Mouse (Mus musculus): ENCODE results near the gene Zmat3. TPM values are rescaled to one million over a fixed set of nuclear protein-coding genes. Genes with fewer than 3 reads are reported as not detected.

The Zmat3 gene
- total RNA-seq, 2 experiments from 2014 or later = 0.12 to 1.9 TPM

- ATAC-seq (replicated peaks; ENCODE audit: poor library complexity) = no peak
These were observed 7.4 kb upstream of the Zmat3 start for GRCm38 (mm10) chr3:32373236-32373635.

- ATAC-seq (replicated peaks; ENCODE audit: poor library complexity) = no peak
These were observed 6.7 kb upstream of the Zmat3 start for GRCm38 (mm10) chr3:32372470-32372869.

GRCm38 (mm10) chr3:32371957-32372356, 6.1 kb upstream of the Zmat3 start:
- no peak for ATAC-seq (replicated peaks; ENCODE audit: poor library complexity)

- ATAC-seq (replicated peaks; ENCODE audit: poor library complexity) = no peak
These were observed 1.7 kb upstream of the Zmat3 start for GRCm38 (mm10) chr3:32367516-32367915.

GRCm38 (mm10) chr3:32366246-32366734, 476 bp upstream of the Zmat3 start:
- ATAC-seq (replicated peaks; ENCODE audit: poor library complexity) = no peak

- peak; percentile 29; the same call in 1 of the 2 replicates for ATAC-seq (replicated peaks; ENCODE audit: poor library complexity)
These were observed 821 bp downstream of the Zmat3 start for GRCm38 (mm10) chr3:32364841-32365545.

- no peak for ATAC-seq (replicated peaks; ENCODE audit: poor library complexity)
These were observed 1.6 kb downstream of the Zmat3 start for GRCm38 (mm10) chr3:32364195-32364594.

GRCm38 (mm10) chr3:32361221-32361620, 4.6 kb downstream of the Zmat3 start:
- no peak for ATAC-seq (replicated peaks; ENCODE audit: poor library complexity)

- ATAC-seq (replicated peaks; ENCODE audit: poor library complexity) = no peak
These were observed 17.9 kb downstream of the Zmat3 start for GRCm38 (mm10) chr3:32347881-32348280.

- ATAC-seq (replicated peaks; ENCODE audit: poor library complexity) = no peak
These were observed 20.6 kb downstream of the Zmat3 start for GRCm38 (mm10) chr3:32345249-32345648.

GRCm38 (mm10) chr3:32344825-32345224, 21.0 kb downstream of the Zmat3 start:
- no peak for ATAC-seq (replicated peaks; ENCODE audit: poor library complexity)

- ATAC-seq (replicated peaks; ENCODE audit: poor library complexity) = no peak
These were observed 22.4 kb downstream of the Zmat3 start for GRCm38 (mm10) chr3:32343371-32343770.

- ATAC-seq (replicated peaks; ENCODE audit: poor library complexity) = no peak
These were observed 24.4 kb downstream of the Zmat3 start for GRCm38 (mm10) chr3:32341434-32341833.

- ATAC-seq (replicated peaks; ENCODE audit: poor library complexity) = no peak
These were observed 27.6 kb downstream of the Zmat3 start for GRCm38 (mm10) chr3:32338231-32338630.

- no peak for ATAC-seq (replicated peaks; ENCODE audit: poor library complexity)
These were observed 28.0 kb downstream of the Zmat3 start for GRCm38 (mm10) chr3:32337770-32338169.

- 0 out of 2 replicates have a peak, but pooled peaks have one; percentile 29 for ATAC-seq (replicated peaks; ENCODE audit: poor library complexity)
These were observed 30.9 kb downstream of the Zmat3 start for GRCm38 (mm10) chr3:32334901-32335300.

- peak; percentile 95 for ATAC-seq (replicated peaks; ENCODE audit: poor library complexity)
These were observed 32.2 kb downstream of the Zmat3 start for GRCm38 (mm10) chr3:32333456-32334086.

GRCm38 (mm10) chr3:32317901-32318416, 47.9 kb downstream of the Zmat3 start:
- peak; percentile 70 for ATAC-seq (replicated peaks; ENCODE audit: poor library complexity)

GRCm38 (mm10) chr3:32317165-32317900, 48.5 kb downstream of the Zmat3 start:
- peak; percentile 90 for ATAC-seq (replicated peaks; ENCODE audit: poor library complexity)

- no peak for ATAC-seq (replicated peaks; ENCODE audit: poor library complexity)
These were observed 51.1 kb downstream of the Zmat3 start for GRCm38 (mm10) chr3:32314746-32315145.

GRCm38 (mm10) chr3:32304171-32304570, 61.6 kb downstream of the Zmat3 start:
- no peak for ATAC-seq (replicated peaks; ENCODE audit: poor library complexity)
